Mouse (Mus musculus) forebrain, embryonic 13.5 days (tissue): ENCODE data around the gene Timp3. TPM values are rescaled to one million over a fixed set of nuclear protein-coding genes. Genes with fewer than 3 reads are reported as not detected.

Experiments
- ATAC-seq: fragments of 200-750 bp; cut with Nextera tagmentation; 2 replicates; pipeline ENCODE4 v1.8.0; 2017
- H3K27ac ChIP-seq: fragments of 300-500 bp; sonication (generic); 2 replicates; pipeline ENCODE4 v1.5.1; 2015; ENCODE audit warnings: inconsistent platforms, mild to moderate bottlenecking, moderate library complexity
- H3K27me3 ChIP-seq: fragments of 300-500 bp; sonication (generic); 2 replicates; pipeline ENCODE4 v1.6.1; 2015; ENCODE audit warnings: mild to moderate bottlenecking, inconsistent platforms
- H3K36me3 ChIP-seq: fragments of 300-500 bp; sonication (generic); 2 replicates; pipeline ENCODE4 v1.6.1; 2015; ENCODE audit warnings: mild to moderate bottlenecking, inconsistent platforms; ENCODE audit not compliant: poor library complexity, severe bottlenecking
- H3K4me1 ChIP-seq: fragments of 300-500 bp; sonication (generic); 2 replicates; pipeline ENCODE4 v1.6.1; 2015; ENCODE audit warnings: inconsistent platforms
- H3K4me2 ChIP-seq: fragments of 300-500 bp; sonication (generic); 2 replicates; pipeline ENCODE4 v1.6.1; 2015; ENCODE audit warnings: inconsistent platforms, mild to moderate bottlenecking, moderate library complexity
- H3K4me3 ChIP-seq: fragments of 300-500 bp; sonication (generic); 2 replicates; pipeline ENCODE4 v1.5.1; 2015; ENCODE audit warnings: mild to moderate bottlenecking, inconsistent platforms
- H3K9ac ChIP-seq: fragments of 300-500 bp; sonication (generic); 2 replicates; pipeline ENCODE4 v1.6.1; 2015; ENCODE audit warnings: mild to moderate bottlenecking, inconsistent platforms
- H3K9me3 ChIP-seq: fragments of 300-500 bp; sonication (generic); replicated peaks from 2 replicates; pipeline ENCODE4 v1.6.1; 2016; ENCODE audit warnings: inconsistent platforms
- WGBS: fragments of 180-500 bp; shearing (Covaris S2); methylation state at CpG from one replicate; pipeline ENCODE4 v1.1.7; 2015; 5-methylcytosine and 5-hydroxymethylcytosine counted together
- polyA plus RNA-seq: library from polyadenylated mRNA; unstranded; fragments of >200 nt; fragmentation: Nextera tagmentation; extraction: Ambion mirVana; gene quantifications from 2 replicates; pipeline ENCODE4 v1.2.1, GENCODE M21; 2015

The Timp3 gene
- polyA plus RNA-seq, 1 experiment from 2014 or later = 13.3 TPM

GRCm38 (mm10) chr10:86301117-86301490, 932 bp downstream of the Timp3 start:
- Histone ChIP-seq H3K4me2 (peak overlapping the region; percentile 99), H3K9ac (peak overlapping the region; percentile 70), H3K9me3 (no peaks in the 10 kb centered on the region), H3K36me3 (no peaks in the 10 kb centered on the region), H3K4me1 (peaks cover 47% of the 10 kb centered on the region), H3K4me3 (peak overlapping the region; percentile 51), H3K27ac (no peak overlapping the region), H3K27me3 (peaks cover 11% of the 10 kb centered on the region; the same call in 1 of the 2 replicates)
- ATAC-seq = no peak
- 2% methylated on average over 10 of the region's 10 CpGs for WGBS

- WGBS = 35% methylated on average over 4 of the region's 4 CpGs
- H3K4me2 ChIP-seq = peak overlapping the region; percentile 99
- H3K9me3 ChIP-seq = no peaks in the 10 kb centered on the region
- H3K27ac ChIP-seq = no peak overlapping the region
- H3K4me3 ChIP-seq = peak overlapping the region; percentile 51
- peak overlapping the region; percentile 70; the same call in 1 of the 2 replicates for H3K9ac ChIP-seq
- ATAC-seq = no peak
- H3K36me3 ChIP-seq = no peaks in the 10 kb centered on the region
- H3K27me3 ChIP-seq = peaks cover 11% of the 10 kb centered on the region; the same call in 1 of the 2 replicates
- peaks cover 47% of the 10 kb centered on the region for H3K4me1 ChIP-seq
These were observed 1.6 kb downstream of the Timp3 start for GRCm38 (mm10) chr10:86301593-86302317.

- Histone ChIP-seq H3K9me3 (no peaks in the 10 kb centered on the region), H3K4me2 (peak overlapping the region; percentile 99), H3K4me1 (peaks cover 47% of the 10 kb centered on the region), H3K4me3 (peak overlapping the region; percentile 51), H3K27ac (no peak overlapping the region), H3K27me3 (peaks cover 11% of the 10 kb centered on the region; the same call in 1 of the 2 replicates), H3K36me3 (no peaks in the 10 kb centered on the region), H3K9ac (no peak overlapping the region)
- WGBS = 61% methylated on average over 4 of the region's 4 CpGs
- no peak for ATAC-seq
These were observed 2.1 kb downstream of the Timp3 start for GRCm38 (mm10) chr10:86302318-86302648.

GRCm38 (mm10) chr10:86302761-86303494, 2.8 kb downstream of the Timp3 start:
- Histone ChIP-seq H3K27ac (peak overlapping the region; percentile 5; the same call in 1 of the 2 replicates), H3K36me3 (no peaks in the 10 kb centered on the region), H3K9ac (peak overlapping the region; percentile 16; the same call in 1 of the 2 replicates), H3K27me3 (peaks cover 11% of the 10 kb centered on the region; the same call in 1 of the 2 replicates), H3K4me1 (peaks cover 47% of the 10 kb centered on the region), H3K9me3 (no peaks in the 10 kb centered on the region), H3K4me2 (peak overlapping the region; percentile 99), H3K4me3 (no peak overlapping the region)
- ATAC-seq = peak; percentile 46
- 14% methylated on average over 8 of the region's 8 CpGs for WGBS

- no peak overlapping the region for H3K4me3 ChIP-seq
- WGBS = 45% methylated on average over 2 of the region's 2 CpGs
- no peaks in the 10 kb centered on the region for H3K9me3 ChIP-seq
- H3K27ac ChIP-seq = 0 out of 2 replicates have a peak overlapping the region, but pooled peaks have one; percentile 5
- peak overlapping the region; percentile 99; the same call in 1 of the 2 replicates for H3K4me2 ChIP-seq
- H3K9ac ChIP-seq = peak overlapping the region; percentile 16; the same call in 1 of the 2 replicates
- H3K36me3 ChIP-seq = no peaks in the 10 kb centered on the region
- peaks cover 11% of the 10 kb centered on the region; the same call in 1 of the 2 replicates for H3K27me3 ChIP-seq
- no peak for ATAC-seq
- peaks cover 47% of the 10 kb centered on the region for H3K4me1 ChIP-seq
These were observed 3.3 kb downstream of the Timp3 start for GRCm38 (mm10) chr10:86303495-86303876.

GRCm38 (mm10) chr10:86304583-86304982, 4.4 kb downstream of the Timp3 start:
- H3K9ac ChIP-seq = no peak overlapping the region
- peaks cover 6% of the 10 kb centered on the region; the same call in 1 of the 2 replicates for H3K27me3 ChIP-seq
- H3K4me2 ChIP-seq = no peak overlapping the region
- H3K4me3 ChIP-seq = no peak overlapping the region
- H3K27ac ChIP-seq = no peak overlapping the region
- no peaks in the 10 kb centered on the region for H3K36me3 ChIP-seq
- 3% methylated on average over 2 of the region's 2 CpGs for WGBS
- no peaks in the 10 kb centered on the region for H3K9me3 ChIP-seq
- ATAC-seq = no peak
- H3K4me1 ChIP-seq = peaks cover 47% of the 10 kb centered on the region

GRCm38 (mm10) chr10:86307235-86307634, 7.1 kb downstream of the Timp3 start:
- Histone ChIP-seq H3K4me3 (no peak overlapping the region), H3K9ac (no peak overlapping the region), H3K4me1 (peaks cover 23% of the 10 kb centered on the region), H3K9me3 (no peaks in the 10 kb centered on the region), H3K27ac (no peak overlapping the region), H3K27me3 (no peaks in the 10 kb centered on the region), H3K36me3 (no peaks in the 10 kb centered on the region), H3K4me2 (no peak overlapping the region)
- 93% methylated on average over 4 of the region's 4 CpGs for WGBS
- ATAC-seq = no peak

GRCm38 (mm10) chr10:86310527-86310926, 10.4 kb downstream of the Timp3 start:
- Histone ChIP-seq H3K27me3 (no peaks in the 10 kb centered on the region), H3K4me1 (peaks cover 3% of the 10 kb centered on the region; the same call in 1 of the 2 replicates), H3K4me2 (no peak overlapping the region), H3K36me3 (no peaks in the 10 kb centered on the region), H3K9me3 (no peaks in the 10 kb centered on the region), H3K27ac (no peak overlapping the region), H3K9ac (no peak overlapping the region), H3K4me3 (no peak overlapping the region)
- ATAC-seq = no peak
- WGBS = 86% methylated on average over 6 of the region's 6 CpGs

- H3K9ac ChIP-seq = no peak overlapping the region
- H3K4me2 ChIP-seq = no peak overlapping the region
- H3K4me1 ChIP-seq = peaks cover 7% of the 10 kb centered on the region; the same call in 1 of the 2 replicates
- H3K27me3 ChIP-seq = no peaks in the 10 kb centered on the region
- H3K36me3 ChIP-seq = no peaks in the 10 kb centered on the region
- no peak for ATAC-seq
- H3K27ac ChIP-seq = no peak overlapping the region
- WGBS = 92% methylated on average over 3 of the region's 3 CpGs
- H3K4me3 ChIP-seq = no peak overlapping the region
- H3K9me3 ChIP-seq = no peaks in the 10 kb centered on the region
These were observed 12.8 kb downstream of the Timp3 start for GRCm38 (mm10) chr10:86312976-86313375.

- H3K27me3 ChIP-seq = no peaks in the 10 kb centered on the region
- no peaks in the 10 kb centered on the region for H3K9me3 ChIP-seq
- no peak overlapping the region for H3K27ac ChIP-seq
- 84% methylated on average over 1 of the region's 1 CpGs for WGBS
- H3K4me1 ChIP-seq = peaks cover 11% of the 10 kb centered on the region; the same call in 1 of the 2 replicates
- H3K4me3 ChIP-seq = no peak overlapping the region
- H3K4me2 ChIP-seq = no peak overlapping the region
- no peaks in the 10 kb centered on the region for H3K36me3 ChIP-seq
- no peak for ATAC-seq
- no peak overlapping the region for H3K9ac ChIP-seq
These were observed 13.3 kb downstream of the Timp3 start for GRCm38 (mm10) chr10:86313448-86313847.

- H3K4me3 ChIP-seq = no peak overlapping the region
- H3K4me1 ChIP-seq = peaks cover 23% of the 10 kb centered on the region
- H3K9me3 ChIP-seq = no peaks in the 10 kb centered on the region
- ATAC-seq = no peak
- H3K27me3 ChIP-seq = no peaks in the 10 kb centered on the region
- no peak overlapping the region for H3K4me2 ChIP-seq
- no peak overlapping the region for H3K27ac ChIP-seq
- 60% methylated on average over 3 of the region's 3 CpGs for WGBS
- no peak overlapping the region for H3K9ac ChIP-seq
- H3K36me3 ChIP-seq = no peaks in the 10 kb centered on the region
These were observed 15.3 kb downstream of the Timp3 start for GRCm38 (mm10) chr10:86315513-86315912.

GRCm38 (mm10) chr10:86317633-86318032, 17.5 kb downstream of the Timp3 start:
- Histone ChIP-seq H3K4me2 (no peak overlapping the region), H3K27me3 (no peaks in the 10 kb centered on the region)
- peak; percentile 63 for ATAC-seq

More at GRCm38 (mm10) chr10:86317633-86318032, 17.5 kb downstream of the Timp3 start:
- WGBS = 71% methylated on average over 7 of the region's 7 CpGs
- H3K4me3 ChIP-seq = no peak overlapping the region
- H3K36me3 ChIP-seq = no peaks in the 10 kb centered on the region
- peaks cover 26% of the 10 kb centered on the region for H3K4me1 ChIP-seq
- H3K9ac ChIP-seq = no peak overlapping the region
- H3K9me3 ChIP-seq = no peaks in the 10 kb centered on the region
- H3K27ac ChIP-seq = peak overlapping the region; percentile 63; the same call in 1 of the 2 replicates
